Mouse (Mus musculus): ENCODE results near the gene Cdh22.

The Cdh22 gene

DNA sequence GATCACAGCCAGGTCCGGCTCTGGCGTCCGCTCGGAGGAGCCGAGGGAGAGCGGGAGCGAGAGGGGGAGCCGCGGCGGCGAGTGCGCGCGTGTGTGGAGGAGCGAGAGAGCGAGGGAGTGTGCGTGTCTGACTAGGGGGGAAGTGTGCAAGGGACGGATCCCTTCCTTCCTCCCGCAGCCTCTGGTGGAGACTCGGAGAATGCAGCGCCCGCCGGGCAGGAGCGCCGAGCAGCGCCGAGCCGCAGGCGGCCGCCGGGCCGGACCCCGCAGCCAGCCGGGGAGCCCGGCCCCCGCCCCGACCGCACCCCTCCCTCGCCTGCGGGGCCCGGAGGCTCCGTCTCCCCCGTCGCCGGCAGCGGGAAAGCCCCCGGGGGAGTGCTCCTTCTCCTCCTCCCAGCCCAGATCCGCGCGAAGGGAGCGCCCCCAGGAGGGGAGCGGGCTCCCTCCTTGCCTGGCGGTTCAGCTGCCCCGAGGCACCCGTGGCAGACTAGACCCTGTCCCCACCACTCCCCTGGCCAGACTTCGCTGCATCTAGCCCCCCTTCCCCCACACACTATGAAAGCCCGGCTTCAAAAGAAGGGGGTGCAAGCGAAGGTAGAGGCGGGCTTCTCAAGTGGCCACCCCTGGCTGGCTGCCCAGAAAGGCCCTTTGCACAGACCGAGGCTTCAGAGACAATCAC lies at the start of gene Cdh22:
Cdh22 (minus strand) TSS at position 241 of the 679 bp plus-strand sequence.
- DNase-seq (ENCODE audit: extremely low read depth, low read depth) = no peak

DNA sequence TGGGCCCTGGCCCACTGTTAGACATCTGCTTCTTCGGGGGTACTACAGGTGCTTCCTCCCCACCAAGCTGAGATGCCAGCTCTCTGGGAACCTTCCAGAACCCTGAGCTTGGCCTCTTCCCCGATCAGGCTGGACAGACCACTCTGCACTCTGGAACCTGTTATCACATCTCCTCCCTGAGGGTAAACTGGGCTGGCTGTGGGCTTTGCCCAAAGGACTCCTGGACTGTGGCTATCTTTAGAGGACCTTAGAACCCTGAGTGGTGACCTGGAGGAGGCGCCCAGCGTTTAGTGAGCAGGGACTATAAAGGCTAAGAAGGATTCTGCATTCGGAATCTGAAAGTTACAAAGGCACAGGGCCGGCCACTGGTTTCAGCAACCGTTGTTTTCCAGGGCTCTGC lies 49.7 kb upstream of the Cdh22 start:
- DNase-seq (ENCODE audit: extremely low read depth, low read depth) = no peak

DNA sequence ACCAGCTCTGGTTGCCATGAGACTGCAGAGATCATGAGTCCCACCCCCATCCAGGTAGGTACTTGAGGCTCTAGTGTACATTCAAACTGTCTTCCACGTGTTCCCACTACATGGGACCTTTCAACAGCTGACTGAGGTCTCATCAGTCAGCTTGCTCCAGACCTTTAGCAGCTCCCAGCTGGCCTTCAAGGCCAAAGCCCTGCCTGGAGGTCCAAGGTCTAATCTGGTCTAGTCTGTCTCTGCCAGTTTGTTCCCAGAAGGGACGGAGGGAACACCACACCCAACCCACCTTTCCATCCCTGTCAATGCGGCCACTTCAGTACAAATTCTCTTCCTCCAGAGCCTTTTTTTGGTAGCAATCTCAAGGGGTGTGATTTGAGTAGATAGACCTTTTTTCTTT lies 49.0 kb upstream of the Cdh22 start:
- no peak for DNase-seq (ENCODE audit: extremely low read depth, low read depth)

GRCm38 (mm10) chr2:165281779-165282311 lies 47.2 kb upstream of the Cdh22 start:
- no peak for DNase-seq (ENCODE audit: extremely low read depth, low read depth)

DNA sequence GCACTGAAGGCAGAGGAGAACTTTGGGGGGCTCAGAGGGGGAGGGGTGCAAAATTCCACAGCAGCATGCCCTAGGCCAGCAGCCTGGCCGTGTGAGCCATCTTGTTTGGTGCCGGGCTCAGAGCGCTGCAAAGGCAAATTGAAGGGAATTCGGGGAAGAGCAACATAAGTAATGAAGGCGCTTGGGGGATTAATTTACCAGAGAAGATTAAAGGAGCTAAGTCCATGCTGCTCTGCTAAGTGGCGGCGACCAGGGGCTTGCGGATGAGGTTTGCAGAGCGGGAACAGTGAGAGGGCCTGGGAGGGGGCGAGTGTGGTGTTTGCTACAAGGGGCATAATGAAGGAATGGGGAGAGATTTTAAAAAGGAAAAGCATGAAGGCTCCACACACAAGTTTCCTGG lies 44.7 kb upstream of the Cdh22 start:
- no peak for DNase-seq (ENCODE audit: extremely low read depth, low read depth)

GRCm38 (mm10) chr2:165277188-165277740 lies 42.6 kb upstream of the Cdh22 start:
- DNase-seq (ENCODE audit: extremely low read depth, low read depth) = no peak

GRCm38 (mm10) chr2:165275824-165276223 lies 41.2 kb upstream of the Cdh22 start:
- DNase-seq (ENCODE audit: extremely low read depth, low read depth) = no peak

- no peak for DNase-seq (ENCODE audit: extremely low read depth, low read depth)
These were observed 40.5 kb upstream of the Cdh22 start for GRCm38 (mm10) chr2:165275124-165275640.

DNA sequence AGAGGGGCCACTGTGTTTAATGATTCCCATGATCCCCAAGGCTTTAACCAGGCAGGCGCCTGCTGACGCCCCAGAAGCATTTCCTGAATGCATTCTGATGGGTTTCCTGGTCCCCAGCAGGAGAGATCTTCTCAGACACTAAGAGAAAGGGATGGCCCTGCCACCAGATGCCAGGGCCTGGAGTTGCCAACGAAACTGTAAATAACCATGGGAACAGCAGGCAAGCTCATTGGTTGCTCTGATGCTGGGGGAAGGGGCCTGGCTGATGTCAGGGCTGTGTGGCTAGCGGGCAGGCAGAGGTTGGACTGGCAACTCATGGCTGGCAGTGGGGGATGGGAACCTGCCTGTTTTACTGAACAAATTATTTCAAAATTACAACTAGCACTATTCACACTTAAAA lies 38.9 kb upstream of the Cdh22 start:
- no peak for DNase-seq (ENCODE audit: extremely low read depth, low read depth)

- DNase-seq (ENCODE audit: extremely low read depth, low read depth) = no peak
These were observed 36.7 kb upstream of the Cdh22 start for GRCm38 (mm10) chr2:165271326-165271725.

DNA sequence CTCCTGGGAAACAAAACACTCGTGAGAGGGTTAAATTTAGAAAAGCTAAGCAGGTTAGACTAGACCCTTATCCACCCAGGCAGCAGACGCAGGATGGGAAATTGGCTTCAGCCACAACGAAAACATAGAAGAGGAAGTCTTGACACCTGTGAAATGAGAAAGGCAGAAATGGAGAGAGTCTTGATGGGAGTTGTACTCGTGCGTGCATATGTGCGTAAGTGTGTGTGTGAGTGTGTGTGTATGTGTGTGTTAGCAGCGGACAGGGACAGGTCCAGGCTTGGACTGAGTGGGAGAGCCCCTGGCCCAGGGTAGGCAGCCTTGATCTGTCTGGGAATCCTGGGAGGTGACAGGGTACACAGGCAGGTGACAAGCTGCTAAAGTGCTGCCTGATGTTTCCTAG lies 36.2 kb upstream of the Cdh22 start:
- no peak for DNase-seq (ENCODE audit: extremely low read depth, low read depth)

DNA sequence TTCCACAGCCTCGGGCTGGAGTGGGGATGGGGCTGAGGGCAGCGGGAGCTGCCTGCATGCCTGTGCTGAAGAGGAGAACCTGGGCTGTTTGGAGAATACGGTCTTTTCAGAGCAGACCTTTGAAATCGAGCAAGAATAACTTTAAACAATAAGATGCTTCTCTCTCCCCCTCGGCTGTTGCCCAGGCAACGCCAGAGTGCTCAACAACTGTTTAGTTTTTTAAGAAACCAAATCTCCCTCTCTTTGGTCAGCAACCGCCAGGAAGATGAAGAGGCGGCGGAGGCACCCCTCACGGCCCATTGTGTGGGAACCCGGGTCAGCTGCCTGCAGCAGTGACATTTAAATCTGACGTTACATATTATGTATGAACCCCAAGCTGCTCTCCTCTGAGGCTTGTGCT lies 32.1 kb upstream of the Cdh22 start:
- DNase-seq (ENCODE audit: extremely low read depth, low read depth) = no peak

DNA sequence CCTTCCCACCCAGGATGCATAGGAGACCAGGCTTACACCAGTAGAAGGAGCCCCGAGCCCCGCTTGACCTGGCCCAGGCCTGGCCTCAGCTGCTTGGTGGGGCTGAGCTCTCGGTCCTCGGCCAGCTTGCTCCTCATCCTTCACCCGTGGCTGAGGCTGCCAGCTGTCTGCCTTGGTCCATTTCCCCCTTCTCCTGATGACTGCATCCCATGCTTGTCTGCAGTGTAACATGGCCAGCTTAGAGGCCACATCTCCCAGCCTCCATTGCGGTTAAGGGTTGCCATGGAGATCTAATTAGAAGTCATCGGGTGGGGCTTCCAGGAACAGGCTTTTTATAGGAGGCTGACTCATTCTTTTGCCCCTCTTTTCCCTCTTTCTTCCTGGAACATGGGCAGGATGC lies 29.2 kb upstream of the Cdh22 start:
- no peak for DNase-seq (ENCODE audit: extremely low read depth, low read depth)

GRCm38 (mm10) chr2:165262274-165262990 lies 27.8 kb upstream of the Cdh22 start:
- no peak for DNase-seq (ENCODE audit: extremely low read depth, low read depth)

GRCm38 (mm10) chr2:165259859-165260258 lies 25.2 kb upstream of the Cdh22 start:
- DNase-seq (ENCODE audit: extremely low read depth, low read depth) = no peak

GRCm38 (mm10) chr2:165258321-165258720 lies 23.7 kb upstream of the Cdh22 start:
- DNase-seq (ENCODE audit: extremely low read depth, low read depth) = no peak

DNA sequence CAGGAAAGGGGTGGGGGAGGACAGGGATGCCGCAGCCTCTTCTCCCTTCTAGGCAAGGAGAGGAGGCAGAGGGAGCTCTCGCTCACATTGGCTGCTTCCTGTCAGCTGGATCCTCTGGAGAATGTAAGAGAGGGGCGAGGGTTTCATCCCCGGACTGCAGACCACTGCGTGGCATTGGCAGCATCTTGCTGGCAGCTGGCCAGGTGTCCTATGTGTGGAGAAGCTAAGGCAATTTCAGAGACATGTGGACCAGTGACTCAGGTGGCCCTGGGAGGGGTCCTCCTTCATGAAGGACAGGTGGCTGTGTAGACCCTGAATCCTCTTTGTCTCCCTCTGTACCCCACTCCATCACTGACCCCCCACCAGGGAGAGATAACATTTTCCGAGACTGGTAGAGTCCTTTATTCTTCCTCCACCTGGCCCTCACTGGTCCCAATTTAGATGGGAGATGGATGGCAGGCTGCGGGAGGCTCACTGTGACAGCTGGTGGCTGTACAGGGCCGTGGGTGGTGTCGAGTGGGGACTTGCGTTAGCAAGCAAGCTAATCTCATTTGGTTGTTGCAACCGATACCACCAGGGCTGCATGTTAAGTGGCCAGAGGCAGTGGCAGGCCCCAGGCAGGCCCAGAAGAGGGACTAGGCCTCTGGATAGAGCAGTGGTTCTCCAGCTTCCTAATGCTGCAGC lies 22.6 kb upstream of the Cdh22 start:
- no peak for DNase-seq (ENCODE audit: extremely low read depth, low read depth)

DNA sequence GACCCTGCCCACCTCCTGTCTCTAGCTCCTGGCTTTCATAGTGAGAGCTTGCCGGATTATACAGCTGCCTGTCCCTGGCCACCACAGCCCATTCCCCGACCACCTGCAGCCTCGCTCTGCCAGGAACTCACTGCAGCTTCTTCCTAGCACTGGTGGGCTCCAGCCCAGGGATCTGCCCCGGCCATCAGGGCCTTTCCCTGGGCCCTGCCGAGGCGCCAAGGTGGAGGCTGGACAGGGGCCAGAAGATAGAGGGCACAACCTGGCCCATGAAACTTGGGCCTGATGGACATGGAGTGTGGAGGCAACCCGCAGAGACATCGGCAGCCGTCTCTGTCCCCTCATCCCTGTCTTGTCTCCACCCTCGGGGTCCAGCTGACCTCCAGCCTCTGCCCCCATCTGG lies 21.6 kb upstream of the Cdh22 start:
- DNase-seq (ENCODE audit: extremely low read depth, low read depth) = no peak

- DNase-seq (ENCODE audit: extremely low read depth, low read depth) = no peak
These were observed 19.2 kb upstream of the Cdh22 start for GRCm38 (mm10) chr2:165253867-165254266.

DNA sequence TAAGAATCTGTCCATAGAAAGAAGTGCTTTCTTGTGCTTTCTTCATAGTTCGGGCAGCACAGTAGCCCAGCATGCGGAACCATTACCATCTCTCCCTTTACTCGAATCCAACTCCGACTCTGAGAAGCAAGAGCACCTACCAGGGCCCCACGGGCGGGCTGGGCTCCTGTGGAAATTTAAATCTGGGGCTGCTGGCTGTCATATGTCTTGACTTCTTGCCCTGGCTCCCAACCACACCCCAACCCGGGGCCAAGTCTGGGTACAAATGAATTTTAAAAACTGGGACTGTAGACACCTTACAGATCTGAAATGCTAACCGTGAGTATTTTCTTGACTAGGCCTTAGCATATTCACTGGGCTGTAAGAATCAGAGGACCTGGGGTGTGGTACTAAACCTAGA lies 18.6 kb upstream of the Cdh22 start:
- DNase-seq (ENCODE audit: extremely low read depth, low read depth) = no peak

- DNase-seq (ENCODE audit: extremely low read depth, low read depth) = no peak
These were observed 18.1 kb upstream of the Cdh22 start for GRCm38 (mm10) chr2:165252801-165253200.

DNA sequence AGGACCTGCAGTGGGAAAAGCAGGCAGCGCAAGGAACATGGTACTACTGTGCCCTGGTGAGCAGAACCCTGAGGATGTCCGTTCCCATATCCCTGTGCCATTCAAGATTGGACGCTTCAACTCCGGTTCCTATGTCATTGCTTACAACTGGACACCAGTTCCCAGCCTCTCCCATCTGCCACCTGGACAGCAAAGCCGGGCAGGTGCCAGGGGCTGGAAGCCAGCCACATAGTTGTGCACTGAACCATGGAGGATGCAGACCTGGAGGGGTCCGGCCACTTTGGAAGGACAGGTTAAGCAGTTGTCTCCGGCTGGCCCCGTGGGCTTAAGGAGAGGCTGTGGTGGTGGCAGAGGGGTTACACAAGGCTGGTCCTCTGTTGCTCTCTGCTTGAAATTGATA lies 17.7 kb upstream of the Cdh22 start:
- no peak for DNase-seq (ENCODE audit: extremely low read depth, low read depth)

Measured in MEL-GATA-1-ER (cell line).